Mouse (Mus musculus): ENCODE measurements around the gene Pdia3.
"Not testable (repeated sequence)": the region's sequence is repeated elsewhere in the genome, so short reads cannot be mapped to it uniquely, and the experiment has no call there.

Pdia3 gene

DNA sequence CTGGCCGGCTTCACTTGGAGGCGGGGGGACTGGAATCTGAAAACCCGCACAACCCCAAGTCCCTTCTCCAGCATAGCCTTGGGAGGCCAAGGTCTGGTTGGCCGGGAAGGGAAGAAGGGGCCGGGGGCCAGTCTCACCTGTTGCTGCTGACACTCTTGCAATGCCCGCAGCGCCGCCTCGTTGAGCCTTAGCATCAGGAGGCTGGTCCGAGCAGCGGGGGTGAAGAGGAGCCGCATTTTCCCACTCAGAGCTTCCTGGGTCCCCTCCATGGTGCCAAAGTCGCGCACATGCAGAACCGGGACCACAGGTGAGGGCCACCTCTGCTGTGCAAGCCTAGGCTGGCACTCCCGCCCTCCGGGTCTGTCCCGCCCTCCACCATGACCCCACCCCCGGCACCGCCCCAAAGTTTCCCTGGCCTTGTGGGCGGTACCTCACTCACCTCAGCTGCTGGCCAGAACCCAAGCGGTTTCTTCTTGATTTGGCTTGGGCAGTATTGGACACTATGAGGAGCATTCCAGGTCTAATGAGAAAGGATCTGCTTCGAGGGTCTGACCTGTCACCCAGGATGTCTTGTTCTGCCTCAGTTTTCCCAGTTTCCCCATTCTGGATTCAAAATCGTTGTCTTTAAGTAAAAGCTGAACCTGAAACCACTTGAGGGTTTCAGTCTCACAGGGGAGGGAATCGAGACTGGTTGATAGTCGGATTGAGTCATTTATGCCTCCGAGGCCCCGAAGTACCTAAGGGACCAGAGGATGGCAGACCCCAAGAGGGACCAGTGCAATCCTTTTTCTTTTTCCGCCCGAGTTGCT is 28.9 kb downstream of the Pdia3 start:
- peak; percentile 39 for DNase-seq (ENCODE audit: extremely low read depth, low read depth, low spot score)

DNA sequence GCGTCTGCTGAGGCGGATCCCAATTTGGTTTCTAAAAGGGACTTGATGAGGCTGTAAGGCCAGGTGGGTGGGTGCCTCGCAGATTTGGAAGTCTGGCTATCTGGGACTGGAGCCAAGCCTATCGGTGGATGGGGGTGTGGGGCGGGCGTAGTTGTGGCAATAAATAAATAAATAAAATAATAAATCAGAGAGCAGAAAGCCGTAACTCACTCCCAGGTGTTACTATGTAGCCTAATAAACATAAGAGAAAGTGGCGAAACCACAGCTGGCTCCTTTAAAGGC is 29.4 kb downstream of the Pdia3 start:
- DNase-seq (ENCODE audit: extremely low read depth, low read depth, low spot score), result no peak

DNA sequence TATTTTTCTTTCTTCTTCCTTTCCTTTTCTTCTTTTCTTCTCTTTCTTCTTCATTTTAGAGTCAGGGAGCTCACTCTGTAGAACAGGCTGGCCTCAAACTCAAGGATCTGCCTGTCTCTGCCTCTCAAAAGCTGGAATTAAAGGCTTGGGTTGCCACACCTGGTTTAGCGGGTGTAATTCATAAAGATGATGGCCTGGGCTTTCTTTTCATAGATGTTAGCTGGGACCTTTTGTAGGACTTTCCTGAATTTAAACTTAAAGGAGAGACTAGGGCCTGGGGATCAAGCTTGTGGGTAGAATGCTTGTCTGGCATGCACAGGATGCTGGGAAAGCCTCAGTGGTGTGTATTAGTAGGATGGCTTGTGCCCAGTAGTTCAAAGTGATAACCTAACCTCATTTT is 30.6 kb downstream of the Pdia3 start, which contains the start of gene Ell3:
Gene Ell3 (minus strand): TSS at position 101 of the 400 bp plus-strand sequence.
- DNase-seq (ENCODE audit: extremely low read depth, low read depth, low spot score), result no peak

DNA sequence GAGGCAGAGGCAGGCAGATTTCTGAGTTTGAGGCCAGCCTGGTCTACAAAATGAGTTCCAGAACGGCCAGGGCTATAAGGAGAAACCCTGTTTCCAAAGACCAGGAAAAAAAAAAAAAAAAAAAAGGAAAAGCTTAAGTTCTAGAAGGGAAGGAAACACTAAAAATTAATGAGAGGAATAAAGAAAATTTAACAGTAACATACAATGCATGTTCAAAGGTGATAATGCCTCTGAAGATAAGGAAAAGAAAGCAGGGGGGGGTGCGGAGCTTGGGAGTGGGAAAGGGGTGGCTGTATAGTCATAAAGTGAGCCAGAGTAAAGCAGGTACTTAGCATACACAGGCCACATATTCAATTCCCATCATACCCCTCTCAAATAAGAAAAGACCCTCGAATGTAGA is 31.5 kb downstream of the Pdia3 start:
- no peak for DNase-seq (ENCODE audit: extremely low read depth, low read depth, low spot score)

DNA sequence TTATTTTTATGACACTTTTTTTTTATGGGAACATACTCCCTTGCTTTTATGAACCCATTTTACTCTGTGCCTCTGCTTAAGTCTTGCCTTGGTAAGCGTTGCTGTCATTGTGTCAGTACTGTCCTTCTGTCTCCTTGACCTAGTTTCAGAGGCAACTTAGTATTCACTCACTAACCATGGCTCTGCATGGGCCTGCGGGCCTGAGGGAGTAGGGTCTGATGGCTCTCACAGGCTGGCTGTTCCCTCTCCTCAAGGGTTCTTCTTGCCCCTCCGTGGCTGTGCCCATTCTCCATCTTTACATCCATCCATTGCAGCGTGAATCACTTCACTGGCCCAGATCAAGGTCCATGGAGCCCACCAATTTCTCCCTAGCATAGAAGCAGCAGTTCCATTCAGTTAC is 32.9 kb downstream of the Pdia3 start:
- no peak for DNase-seq (ENCODE audit: extremely low read depth, low read depth, low spot score)

DNA sequence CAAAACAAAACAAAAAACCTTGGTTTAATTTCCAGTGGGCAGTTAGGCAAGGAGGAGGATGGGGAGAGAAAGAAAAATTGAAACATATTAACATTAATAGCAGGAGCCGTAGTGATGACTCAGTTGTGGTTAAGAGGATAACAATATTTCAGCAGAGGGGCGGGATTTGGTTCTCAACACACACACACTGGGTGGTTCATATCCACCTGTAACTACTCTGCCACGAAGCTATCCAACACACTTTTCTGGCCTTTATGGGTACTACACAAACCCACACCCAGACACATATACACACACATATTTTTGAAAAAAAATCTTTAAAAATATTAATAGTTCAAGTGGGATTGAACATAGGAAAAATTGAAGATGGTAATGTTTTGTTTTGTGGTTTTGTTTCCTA is 33.4 kb downstream of the Pdia3 start:
- no peak for DNase-seq (ENCODE audit: extremely low read depth, low read depth, low spot score)

DNA sequence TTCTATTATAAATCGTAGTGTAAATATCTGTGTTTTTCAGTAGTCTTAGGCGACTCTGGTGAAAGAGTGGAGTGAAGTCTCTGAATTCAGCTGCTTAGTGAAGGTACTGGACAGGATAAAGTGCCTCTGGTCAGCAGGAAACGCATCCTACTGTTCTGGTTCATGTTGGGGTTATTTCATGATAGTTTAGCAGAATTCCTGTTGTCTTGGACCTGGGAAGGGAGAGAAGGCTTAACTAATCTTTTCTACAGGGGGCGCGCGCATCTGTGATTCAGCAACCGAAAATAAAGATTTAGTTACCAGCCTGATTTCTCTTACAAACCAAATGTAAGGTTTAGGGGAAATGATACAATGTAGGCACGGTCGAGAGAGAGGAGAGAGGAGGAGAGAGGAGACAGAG is 34.6 kb downstream of the Pdia3 start:
- DNase-seq (ENCODE audit: extremely low read depth, low read depth, low spot score), result no peak

DNA sequence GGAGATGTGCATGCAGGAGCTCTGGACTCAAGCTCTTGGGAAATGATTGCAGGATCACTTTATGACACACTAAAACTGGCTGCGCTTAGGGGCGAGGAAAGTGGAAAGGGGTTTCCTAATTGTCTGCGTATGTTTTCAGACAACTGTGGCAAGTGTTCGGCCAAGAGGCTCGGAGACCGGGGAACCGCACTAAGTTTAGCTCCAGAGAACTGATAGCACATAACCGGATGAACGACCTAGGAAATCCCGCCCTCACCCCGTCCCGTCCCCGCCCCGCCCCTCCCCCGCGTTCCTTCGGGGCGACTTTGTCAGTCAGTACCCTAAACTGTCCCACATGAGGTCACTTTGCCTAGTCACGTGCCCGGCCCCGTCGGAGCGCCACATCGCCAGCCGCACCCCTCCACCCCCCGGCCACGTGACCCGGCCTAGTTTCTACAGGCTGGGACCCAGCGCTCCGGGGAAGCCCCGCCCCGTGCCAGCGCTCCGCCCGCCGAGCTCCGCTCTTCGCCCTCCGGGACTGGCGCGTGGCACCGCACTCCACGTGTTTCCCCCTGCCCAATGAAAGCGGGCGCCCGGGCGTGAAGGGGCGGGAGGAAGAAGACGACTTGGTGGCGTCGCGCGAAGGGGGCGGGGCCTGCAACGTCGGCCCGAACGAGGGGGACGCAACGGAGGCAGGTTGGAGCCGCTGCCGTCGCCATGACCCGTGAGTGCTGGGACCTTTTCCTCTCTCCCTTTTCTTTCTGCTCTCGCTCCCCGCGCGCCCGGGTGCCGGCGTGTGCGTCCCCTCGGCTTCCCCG is 35.4 kb downstream of the Pdia3 start, which contains the start of gene Serf2:
Gene Serf2 (plus strand): TSS at position 457 of the 797 bp plus-strand sequence.
- peak; percentile 80 for DNase-seq (ENCODE audit: extremely low read depth, low read depth, low spot score)

DNA sequence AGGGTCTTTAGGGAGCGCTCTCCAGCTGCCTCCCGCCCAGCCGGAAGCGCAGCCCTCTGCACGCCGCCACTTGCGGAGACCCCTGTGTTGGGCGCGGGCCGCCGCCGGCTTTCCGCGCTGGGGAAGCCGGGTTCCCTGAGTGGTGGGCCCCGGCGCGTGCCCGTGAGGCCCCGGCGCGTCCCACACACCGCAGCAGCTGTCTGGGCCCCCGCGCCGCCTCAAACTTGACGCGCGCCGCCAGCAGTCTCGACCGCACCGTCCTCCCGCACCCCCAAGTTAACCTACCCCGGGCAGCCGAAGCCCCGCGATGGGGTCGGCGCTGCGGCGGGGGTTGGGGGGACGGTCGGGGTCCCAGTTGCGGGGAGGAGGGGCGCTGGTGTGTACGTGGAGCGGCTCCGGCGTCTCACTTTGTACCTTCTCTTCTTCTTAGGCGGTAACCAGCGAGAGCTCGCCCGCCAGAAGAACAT is 36.0 kb downstream of the Pdia3 start:
- no peak for DNase-seq (ENCODE audit: extremely low read depth, low read depth, low spot score)

DNA sequence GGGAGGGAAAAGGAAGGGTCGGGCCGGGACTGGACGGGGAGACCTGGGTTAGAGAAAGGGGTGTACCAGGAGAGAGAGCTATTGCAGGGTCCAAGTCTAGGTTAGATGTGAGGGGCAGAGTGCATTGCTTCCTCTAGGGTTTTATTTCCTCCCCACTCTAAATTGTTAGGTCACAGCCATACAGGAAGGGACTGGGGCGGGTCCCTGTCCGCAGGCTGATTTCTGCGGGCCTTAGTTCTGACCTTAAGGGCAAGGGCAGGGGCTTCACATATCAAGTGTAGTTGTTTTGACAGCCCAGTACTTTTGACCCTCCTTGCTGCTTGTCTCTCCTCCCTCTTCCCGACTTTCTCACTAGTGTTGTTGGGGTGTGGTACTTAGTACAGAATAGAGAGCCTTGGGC is 36.5 kb downstream of the Pdia3 start:
- no peak for DNase-seq (ENCODE audit: extremely low read depth, low read depth, low spot score)

DNA sequence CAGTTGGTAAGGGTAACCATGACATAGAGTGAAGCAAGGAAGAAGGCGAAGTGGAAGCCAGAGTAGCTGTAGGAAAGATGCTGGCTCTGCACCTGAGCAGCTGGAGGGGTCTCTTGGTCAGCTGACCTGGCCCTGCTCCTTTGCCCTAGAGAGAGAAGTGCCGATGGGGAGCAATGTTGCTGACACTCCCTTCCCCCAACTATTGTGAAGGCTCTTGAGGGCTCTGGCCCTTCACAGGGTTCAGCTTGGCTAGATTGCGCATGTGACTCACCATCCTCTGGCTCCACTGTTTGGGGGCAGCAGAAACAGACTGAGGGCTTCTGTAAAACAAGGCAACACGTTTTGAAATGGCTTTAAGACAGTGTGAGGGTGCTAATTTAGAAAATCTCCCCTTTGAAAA is 38.8 kb downstream of the Pdia3 start:
- DNase-seq (ENCODE audit: extremely low read depth, low read depth, low spot score), result no peak

DNA sequence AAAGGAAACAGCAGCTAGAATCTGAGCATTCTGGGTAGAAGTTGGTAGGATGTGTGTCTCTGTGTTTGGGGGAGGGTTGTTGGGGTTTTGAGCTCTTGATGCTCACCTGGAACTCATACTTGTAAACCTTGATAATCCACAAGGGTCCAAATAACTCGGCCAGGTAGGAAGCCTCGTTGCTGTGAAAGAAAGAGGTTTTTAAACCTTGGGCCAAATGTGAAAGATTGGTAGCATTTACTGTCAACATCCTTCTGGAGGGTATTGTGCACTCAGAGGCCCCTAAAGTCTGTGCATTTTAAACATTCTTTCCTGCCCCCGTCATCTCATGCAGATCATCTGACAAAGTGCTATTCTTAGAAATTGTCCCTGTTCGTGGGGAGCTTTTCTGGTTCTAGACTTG is 39.4 kb downstream of the Pdia3 start, which contains the start of gene Hypk:
Gene Hypk (plus strand): TSS at position 301 of the 400 bp plus-strand sequence.
- no peak for DNase-seq (ENCODE audit: extremely low read depth, low read depth, low spot score)

DNA sequence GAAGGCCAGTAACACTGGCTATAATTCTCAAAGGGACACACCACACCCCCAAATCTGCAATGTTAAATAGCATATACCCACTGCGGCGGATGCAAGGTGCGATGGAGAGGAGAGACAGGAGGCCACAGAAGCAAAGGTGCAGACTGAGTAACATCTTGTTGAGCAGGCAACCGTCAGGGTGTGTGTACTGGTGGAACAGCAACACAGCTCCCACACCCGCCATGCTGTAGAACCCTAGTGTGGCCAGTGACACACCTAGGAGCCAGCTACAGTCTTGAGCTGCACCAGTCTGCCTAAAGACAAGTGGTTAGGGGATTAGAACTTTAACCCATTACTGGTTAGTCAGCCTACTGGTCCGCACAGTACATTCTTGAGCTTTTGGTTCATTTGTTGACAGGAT is 40.3 kb downstream of the Pdia3 start:
- no peak for DNase-seq (ENCODE audit: extremely low read depth, low read depth, low spot score)

DNA sequence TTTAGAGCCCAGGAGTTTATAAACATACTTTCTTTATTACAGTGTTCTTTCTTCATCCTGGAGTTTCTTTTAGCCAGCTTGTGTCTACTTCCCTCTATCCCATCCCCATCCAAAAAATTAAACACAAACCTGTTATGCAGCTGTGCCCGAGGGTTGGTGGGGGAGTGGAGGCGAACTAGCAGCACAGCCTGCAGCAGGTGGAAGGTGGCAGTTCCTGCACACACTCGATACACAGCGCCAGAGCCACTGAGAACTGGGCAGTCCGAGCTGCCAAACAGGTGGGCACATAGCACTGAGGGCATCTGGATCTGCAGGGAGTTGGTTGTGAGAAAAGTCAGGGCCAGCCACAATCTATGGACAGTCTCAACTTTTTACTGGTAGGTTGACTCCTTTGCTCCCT is 42.0 kb downstream of the Pdia3 start:
- DNase-seq (ENCODE audit: extremely low read depth, low read depth, low spot score), result no peak

DNA sequence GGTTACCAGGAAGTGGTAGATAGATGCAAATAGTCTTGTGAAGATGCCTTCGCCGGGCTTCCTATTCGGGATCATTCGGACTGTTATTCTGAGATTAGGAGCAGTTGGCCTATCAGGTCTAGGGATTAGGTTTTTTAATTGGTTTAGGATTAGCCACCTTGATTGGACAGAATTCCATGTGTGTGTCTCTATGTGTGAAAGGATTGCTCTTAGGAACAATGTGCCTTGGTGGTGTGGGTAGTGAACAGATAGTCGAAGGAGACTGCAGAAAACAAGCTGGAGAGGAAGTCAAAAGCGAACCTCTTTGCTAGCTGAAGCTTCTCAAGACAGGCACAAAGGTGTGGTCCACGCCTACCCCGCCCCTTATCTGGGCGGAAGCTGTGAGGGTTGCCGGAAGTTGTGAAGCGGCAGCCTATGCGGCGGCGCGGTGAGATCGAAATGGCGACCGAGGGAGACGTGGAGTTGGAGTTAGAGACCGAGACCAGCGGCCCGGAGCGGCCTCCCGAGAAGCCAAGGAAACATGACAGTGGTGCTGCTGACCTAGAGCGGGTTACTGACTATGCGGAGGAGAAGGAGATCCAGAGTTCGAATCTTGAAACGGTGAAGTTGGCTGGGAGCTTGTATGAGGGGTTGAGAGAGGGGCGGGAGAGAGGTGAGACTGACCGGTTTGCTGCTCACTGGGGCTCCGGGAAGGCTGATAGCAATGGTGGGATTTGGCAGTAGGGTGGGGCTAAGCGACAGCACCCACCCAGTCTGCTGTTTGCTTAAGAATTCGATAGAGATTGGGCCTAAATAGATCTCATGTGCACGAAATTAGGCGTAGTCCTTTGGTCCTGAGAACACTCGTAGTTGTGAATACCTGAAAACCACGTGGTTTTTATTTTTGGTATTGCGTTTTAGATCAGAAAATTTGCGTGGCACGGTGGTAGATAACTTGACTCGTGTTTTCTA is 43.4 kb downstream of the Pdia3 start, which contains the start of gene Serinc4:
Gene Serinc4 (minus strand): TSS at position 90 of the 951 bp plus-strand sequence.
- DNase-seq (ENCODE audit: extremely low read depth, low read depth, low spot score), result peak; percentile 33

DNA sequence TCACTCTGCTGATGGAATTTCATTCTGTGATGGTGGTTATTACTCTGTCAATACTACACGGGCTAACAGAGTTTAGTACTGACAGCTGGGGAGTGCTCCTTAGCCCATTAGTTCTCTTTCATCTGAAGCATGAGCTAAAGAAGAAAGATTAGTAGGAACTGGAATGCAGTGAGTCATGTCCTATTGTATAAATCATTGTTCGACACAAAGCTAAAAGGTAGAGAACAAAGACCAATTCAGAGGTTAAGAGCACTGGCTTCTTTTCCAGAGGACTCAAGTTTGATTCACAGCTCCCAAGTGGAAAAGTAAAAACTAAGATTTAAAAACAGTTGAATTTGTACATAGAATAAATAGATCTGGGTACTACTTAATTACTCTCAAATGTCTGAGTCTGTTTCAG is 46.5 kb downstream of the Pdia3 start:
- no peak for DNase-seq (ENCODE audit: extremely low read depth, low read depth, low spot score)

DNA sequence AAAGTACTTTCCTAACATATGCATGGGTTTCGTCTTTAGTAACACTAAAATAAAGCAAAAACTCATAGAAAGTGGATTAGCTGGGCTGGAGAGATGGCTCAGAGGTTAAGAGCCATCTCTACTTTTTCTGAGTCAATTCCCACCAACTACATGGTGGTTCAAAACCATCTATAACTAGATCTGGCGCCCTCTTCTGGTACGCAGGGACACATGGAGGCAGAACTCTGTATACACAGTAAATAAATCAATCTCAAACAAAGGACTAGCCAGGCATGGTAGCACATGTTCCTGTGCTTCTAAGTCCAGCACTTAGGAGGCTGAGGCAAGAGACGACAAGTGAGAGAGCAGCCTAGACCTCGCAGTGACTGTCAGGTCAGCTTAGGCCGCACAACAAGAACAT is 55.4 kb downstream of the Pdia3 start:
- DNase-seq (ENCODE audit: extremely low read depth, low read depth, low spot score), result not testable (repeated sequence)

DNA sequence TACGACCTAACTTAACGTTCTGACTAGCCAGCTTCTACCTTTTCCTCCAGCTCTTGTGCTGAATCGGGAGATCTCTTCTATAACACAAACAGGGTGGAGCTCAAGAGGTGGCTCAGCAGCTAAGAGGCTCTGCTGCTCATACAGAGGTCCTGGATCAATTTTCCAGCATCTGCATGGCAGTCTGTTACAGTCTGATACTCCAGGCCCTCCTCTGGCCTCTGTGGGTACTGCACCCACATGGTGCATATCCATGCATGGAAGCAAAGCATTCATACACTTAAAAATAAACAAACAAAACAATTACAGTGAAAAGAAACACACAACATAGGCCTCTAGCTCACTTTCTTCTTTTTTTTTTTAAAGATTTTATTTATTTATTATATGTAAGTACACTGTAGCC is 59.2 kb downstream of the Pdia3 start:
- not testable (repeated sequence) for DNase-seq (ENCODE audit: extremely low read depth, low read depth, low spot score)

DNA sequence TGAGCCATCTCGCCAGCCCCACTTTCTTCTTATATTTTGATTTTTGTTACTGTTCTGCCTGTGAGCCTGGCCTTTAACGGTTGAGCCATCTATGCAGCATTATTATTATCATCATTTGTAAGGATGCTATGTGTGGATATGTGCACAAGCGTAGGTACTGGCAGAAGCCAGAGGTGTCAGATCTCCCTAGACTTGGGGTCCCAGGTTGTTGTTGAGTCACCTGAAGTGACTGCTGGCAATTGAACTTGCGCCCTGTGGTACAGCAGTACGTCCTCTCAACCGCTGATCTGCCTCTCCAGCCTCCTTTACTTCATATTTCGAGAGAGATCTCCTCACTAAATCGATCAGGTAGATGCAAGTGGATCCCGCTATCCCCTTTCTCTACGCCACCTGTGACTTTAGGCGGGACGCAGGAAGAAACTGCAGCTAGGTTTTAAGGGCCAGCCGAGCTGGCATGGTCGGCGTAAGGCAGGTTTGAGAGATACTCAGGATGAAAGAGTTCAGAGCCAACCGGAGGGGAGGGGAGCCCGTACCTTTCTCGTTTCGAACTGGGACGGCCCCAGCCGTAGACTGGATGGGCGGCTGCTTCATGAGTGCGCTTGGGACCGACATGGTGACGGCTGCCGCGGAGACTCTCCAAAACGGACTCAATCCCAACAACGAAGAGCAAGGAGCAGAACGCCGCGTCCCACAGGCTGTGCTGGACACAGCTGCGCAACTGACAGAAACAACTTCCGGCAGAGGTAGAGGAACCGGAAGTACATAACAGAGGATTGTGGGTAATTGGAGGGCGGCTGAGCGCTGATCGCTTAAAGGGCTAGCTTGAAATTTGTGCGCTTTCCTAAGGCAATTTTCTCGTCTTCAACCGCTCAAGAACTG is 60.0 kb downstream of the Pdia3 start, which contains the start of gene Mfap1b:
Gene Mfap1b (minus strand): TSS at position 767 of the 879 bp plus-strand sequence.
- peak; percentile 65 for DNase-seq (ENCODE audit: extremely low read depth, low read depth, low spot score)

DNA sequence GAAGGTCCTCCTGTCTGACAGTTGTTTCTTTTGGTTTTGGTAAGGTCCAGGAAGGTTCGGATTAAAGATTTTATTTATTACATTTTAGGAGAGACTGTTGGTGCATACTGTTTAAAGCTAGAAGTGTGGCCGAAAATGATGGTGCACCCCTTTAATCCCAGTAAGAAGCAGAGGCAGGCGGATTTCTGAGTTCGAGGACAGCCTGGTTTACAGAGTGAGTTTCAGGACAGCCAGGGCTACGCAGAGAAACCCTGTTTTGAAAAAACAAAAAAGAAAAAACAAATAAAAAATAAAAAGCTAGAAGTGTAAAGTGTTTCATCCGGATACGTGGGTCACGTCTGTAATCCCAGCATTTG is 60.6 kb downstream of the Pdia3 start:
- no peak for DNase-seq (ENCODE audit: extremely low read depth, low read depth, low spot score)

Measured in fat pad, adult 2 months (tissue).